7 mouse cellular contexts compared by ENCODE assay signal in genomic region chr4:65589780-65590179, GRCm38 (mm10). TPM values are rescaled to one million over a fixed set of nuclear protein-coding genes. Genes with fewer than 3 reads are reported as not detected.
A peak's percentile ranks its signal among the peaks of the same experiment; 100 is the strongest.
DNase-seq lines count a peak whose midpoint lies in the region; ATAC-seq lines count a peak whose summit lies in the region.

No protein-coding gene starts in this region.

- no peak overlapping the region for H3K27ac ChIP-seq in forebrain, embryonic 16.5 days (ENCODE audit: low read length)
- no peak overlapping the region for H3K27ac ChIP-seq in midbrain, embryonic 14.5 days (replicated peaks; ENCODE audit: low read depth, low read length)

- H3K36me3 ChIP-seq in forebrain, embryonic 16.5 days (ENCODE audit: control insufficient read depth, insufficient read depth): no peaks in the 10 kb centered on the region
- no peaks in the 10 kb centered on the region for H3K36me3 ChIP-seq in midbrain, embryonic 14.5 days (ENCODE audit: control insufficient read depth, insufficient read depth, low read length)

- H3K4me1 ChIP-seq in forebrain, embryonic 16.5 days (replicated peaks; ENCODE audit: control insufficient read depth, insufficient read depth, low read length): no peaks in the 10 kb centered on the region
- no peaks in the 10 kb centered on the region for H3K4me1 ChIP-seq in midbrain, embryonic 14.5 days (ENCODE audit: control insufficient read depth, insufficient read depth, low read length)

- H3K9me3 ChIP-seq in forebrain, embryonic 16.5 days (ENCODE audit: control insufficient read depth, low read length): no peaks in the 10 kb centered on the region
- H3K9me3 ChIP-seq in midbrain, embryonic 14.5 days (ENCODE audit: control insufficient read depth, low read length): no peaks in the 10 kb centered on the region

- no peak overlapping the region for H3K4me3 ChIP-seq in forebrain, embryonic 16.5 days (replicated peaks; ENCODE audit: low read length)
- no peak overlapping the region for H3K4me3 ChIP-seq in midbrain, embryonic 14.5 days (replicated peaks; ENCODE audit: low read depth, low read length)

- DNase-seq in right cerebral cortex, adult 18-20 months: peak; percentile 44
- DNase-seq in right cerebral cortex, postnatal 14 days: no peak
- peak; percentile 47 for DNase-seq in cerebellum, adult 8-10 months
- DNase-seq in kidney, postnatal 10 days: peak; percentile 42
- DNase-seq in midbrain, embryonic 14.5 days: peak; percentile 88
- no peak for DNase-seq in testis, postnatal 10 days (ENCODE audit: low spot score)

- H3K9ac ChIP-seq in forebrain, embryonic 16.5 days (replicated peaks; ENCODE audit: low read depth, low read length): no peak overlapping the region
- H3K9ac ChIP-seq in midbrain, embryonic 14.5 days (replicated peaks; ENCODE audit: low read length): no peak overlapping the region

- H3K4me2 ChIP-seq in forebrain, embryonic 16.5 days (ENCODE audit: low read length): no peak overlapping the region
- H3K4me2 ChIP-seq in midbrain, embryonic 14.5 days (ENCODE audit: low read length): no peak overlapping the region

- ATAC-seq in forebrain, embryonic 16.5 days: peak; percentile 74
- peak; percentile 70; the same call in 1 of the 2 replicates for ATAC-seq in midbrain, embryonic 14.5 days (ENCODE audit: low FRiP score, low TSS enrichment)

- no peaks in the 10 kb centered on the region for H3K27me3 ChIP-seq in forebrain, embryonic 16.5 days (replicated peaks; ENCODE audit: control insufficient read depth, insufficient read depth, low read length)
- no peaks in the 10 kb centered on the region for H3K27me3 ChIP-seq in midbrain, embryonic 14.5 days (ENCODE audit: control insufficient read depth, insufficient read depth, low read length)

RNA-seq across cellular contexts. Expression of gene Trim32, which starts 15.0 kb away (rescaled TPM):
- 166 and 181 TPM in 2 replicates for polyA plus RNA-seq in forebrain, embryonic 16.5 days (2015; fragmentation: Nextera tagmentation; extraction: Ambion mirVana)
- 159 and 186 TPM in 2 replicates for polyA plus RNA-seq in midbrain, embryonic 14.5 days (2014; fragmentation: Nextera tagmentation; extraction: Ambion mirVana)

Comparison
In these comparisons a context has a peak if more than half of its experiments do, and no peak if none do; other contexts are left out.
1. DNase-seq: peak in right cerebral cortex, adult 18-20 months (single experiment), cerebellum, adult 8-10 months (single experiment), kidney, postnatal 10 days (single experiment) and midbrain, embryonic 14.5 days (single experiment); none in right cerebral cortex, postnatal 14 days (single experiment) and testis, postnatal 10 days (single experiment).